Mouse (Mus musculus) forebrain, embryonic 13.5 days (tissue): ENCODE data around the gene Map6. TPM values are rescaled to one million over a fixed set of nuclear protein-coding genes. Genes with fewer than 3 reads are reported as not detected.
A peak's percentile ranks its signal among the peaks of the same experiment; 100 is the strongest.

Experiments used
- ATAC-seq: fragments of 200-750 bp; cut with Nextera tagmentation; 2 replicates; pipeline ENCODE4 v1.8.0; 2017
- H3K27ac ChIP-seq: fragments of 300-500 bp; sonication (generic); 2 replicates; pipeline ENCODE4 v1.5.1; 2015; ENCODE audit warnings: inconsistent platforms, mild to moderate bottlenecking, moderate library complexity
- H3K27me3 ChIP-seq: fragments of 300-500 bp; sonication (generic); 2 replicates; pipeline ENCODE4 v1.6.1; 2015; ENCODE audit warnings: mild to moderate bottlenecking, inconsistent platforms
- H3K36me3 ChIP-seq: fragments of 300-500 bp; sonication (generic); 2 replicates; pipeline ENCODE4 v1.6.1; 2015; ENCODE audit warnings: mild to moderate bottlenecking, inconsistent platforms; ENCODE audit not compliant: poor library complexity, severe bottlenecking
- H3K4me1 ChIP-seq: fragments of 300-500 bp; sonication (generic); 2 replicates; pipeline ENCODE4 v1.6.1; 2015; ENCODE audit warnings: inconsistent platforms
- H3K4me2 ChIP-seq: fragments of 300-500 bp; sonication (generic); 2 replicates; pipeline ENCODE4 v1.6.1; 2015; ENCODE audit warnings: inconsistent platforms, mild to moderate bottlenecking, moderate library complexity
- H3K4me3 ChIP-seq: fragments of 300-500 bp; sonication (generic); 2 replicates; pipeline ENCODE4 v1.5.1; 2015; ENCODE audit warnings: mild to moderate bottlenecking, inconsistent platforms
- H3K9ac ChIP-seq: fragments of 300-500 bp; sonication (generic); 2 replicates; pipeline ENCODE4 v1.6.1; 2015; ENCODE audit warnings: mild to moderate bottlenecking, inconsistent platforms
- H3K9me3 ChIP-seq: fragments of 300-500 bp; sonication (generic); replicated peaks from 2 replicates; pipeline ENCODE4 v1.6.1; 2016; ENCODE audit warnings: inconsistent platforms
- WGBS: fragments of 180-500 bp; shearing (Covaris S2); methylation state at CpG from one replicate; pipeline ENCODE4 v1.1.7; 2015; 5-methylcytosine and 5-hydroxymethylcytosine counted together
- polyA plus RNA-seq: library from polyadenylated mRNA; unstranded; fragments of >200 nt; fragmentation: Nextera tagmentation; extraction: Ambion mirVana; gene quantifications from 2 replicates; pipeline ENCODE4 v1.2.1, GENCODE M21; 2015

Map6 gene
- polyA plus RNA-seq, 1 experiment from 2014 or later, result 46.9 TPM

GRCm38 (mm10) chr7:99382088-99383000 lies 115.1 kb downstream of the Map6 start:
- Histone ChIP-seq H3K4me1 (peaks cover 48% of the 10 kb centered on the region), H3K27ac (peak overlapping the region; percentile 31), H3K36me3 (peaks cover 3% of the 10 kb centered on the region), H3K9me3 (no peaks in the 10 kb centered on the region), H3K4me2 (peak overlapping the region; percentile 79), H3K4me3 (peak overlapping the region; percentile 69), H3K27me3 (0 out of 2 replicates have a peak, but pooled peaks cover 9% of the 10 kb centered on the region), H3K9ac (peak overlapping the region; percentile 87)
- 9% methylated on average over 30 of the region's 30 CpGs for WGBS
- no peak for ATAC-seq

- peak overlapping the region; percentile 87 for H3K9ac ChIP-seq
- no peaks in the 10 kb centered on the region for H3K9me3 ChIP-seq
- WGBS, result 61% methylated on average over 5 of the region's 5 CpGs
- no peak for ATAC-seq
- H3K36me3 ChIP-seq, result peaks cover 11% of the 10 kb centered on the region
- peak overlapping the region; percentile 69 for H3K4me3 ChIP-seq
- H3K27me3 ChIP-seq, result 0 out of 2 replicates have a peak, but pooled peaks cover 9% of the 10 kb centered on the region
- H3K4me2 ChIP-seq, result peak overlapping the region; percentile 79
- H3K4me1 ChIP-seq, result peaks cover 48% of the 10 kb centered on the region
- H3K27ac ChIP-seq, result no peak overlapping the region
Measured at GRCm38 (mm10) chr7:99383246-99383645, 116.0 kb downstream of the Map6 start.

- Histone ChIP-seq H3K4me2 (peak overlapping the region; percentile 79), H3K27me3 (0 out of 2 replicates have a peak, but pooled peaks cover 9% of the 10 kb centered on the region), H3K9me3 (no peaks in the 10 kb centered on the region), H3K9ac (peak overlapping the region; percentile 87), H3K4me1 (peaks cover 48% of the 10 kb centered on the region), H3K4me3 (peak overlapping the region; percentile 69), H3K27ac (peak overlapping the region; percentile 35), H3K36me3 (peaks cover 20% of the 10 kb centered on the region)
- ATAC-seq, result no peak
- WGBS, result 18% methylated on average over 4 of the region's 4 CpGs
Measured at GRCm38 (mm10) chr7:99384101-99384611, 116.9 kb downstream of the Map6 start.

GRCm38 (mm10) chr7:99386030-99386429 lies 118.8 kb downstream of the Map6 start:
- H3K27ac ChIP-seq, result no peak overlapping the region
- no peak overlapping the region for H3K4me2 ChIP-seq
- peaks cover 48% of the 10 kb centered on the region for H3K4me1 ChIP-seq
- no peaks in the 10 kb centered on the region for H3K9me3 ChIP-seq
- no peak overlapping the region for H3K9ac ChIP-seq
- WGBS, result 52% methylated on average over 5 of the region's 5 CpGs
- peaks cover 26% of the 10 kb centered on the region for H3K36me3 ChIP-seq
- ATAC-seq, result no peak
- H3K27me3 ChIP-seq, result 0 out of 2 replicates have a peak, but pooled peaks cover 9% of the 10 kb centered on the region
- no peak overlapping the region for H3K4me3 ChIP-seq

Other genes starting within 250 kb of the Map6 start
- gene Uvrag, start 126.3 kb upstream of the Map6 start, polyA plus RNA-seq, result 13.6 and 14.6 TPM in 2 replicates
- 7.7 and 7.9 TPM in 2 replicates for gene Dgat2, start 84.7 kb upstream of the Map6 start, polyA plus RNA-seq
- 3.0 and 3.1 TPM in 2 replicates for gene Mogat2, start 28.8 kb upstream of the Map6 start, polyA plus RNA-seq
- gene Serpinh1, start 85.8 kb downstream of the Map6 start, polyA plus RNA-seq, result 261 and 291 TPM in 2 replicates
- 28.1 and 32.8 TPM in 2 replicates for gene Gdpd5, start 114.0 kb downstream of the Map6 start, polyA plus RNA-seq
- gene Klhl35, start 198.6 kb downstream of the Map6 start, polyA plus RNA-seq, result 2.3 and 2.5 TPM in 2 replicates
- 638 and 696 TPM in 2 replicates for gene Rps3, start 216.3 kb downstream of the Map6 start, polyA plus RNA-seq